Mouse (Mus musculus): ENCODE data around the gene Slc25a28.
A peak's percentile ranks its signal among the peaks of the same experiment; 100 is the strongest.

Gene Slc25a28

DNA sequence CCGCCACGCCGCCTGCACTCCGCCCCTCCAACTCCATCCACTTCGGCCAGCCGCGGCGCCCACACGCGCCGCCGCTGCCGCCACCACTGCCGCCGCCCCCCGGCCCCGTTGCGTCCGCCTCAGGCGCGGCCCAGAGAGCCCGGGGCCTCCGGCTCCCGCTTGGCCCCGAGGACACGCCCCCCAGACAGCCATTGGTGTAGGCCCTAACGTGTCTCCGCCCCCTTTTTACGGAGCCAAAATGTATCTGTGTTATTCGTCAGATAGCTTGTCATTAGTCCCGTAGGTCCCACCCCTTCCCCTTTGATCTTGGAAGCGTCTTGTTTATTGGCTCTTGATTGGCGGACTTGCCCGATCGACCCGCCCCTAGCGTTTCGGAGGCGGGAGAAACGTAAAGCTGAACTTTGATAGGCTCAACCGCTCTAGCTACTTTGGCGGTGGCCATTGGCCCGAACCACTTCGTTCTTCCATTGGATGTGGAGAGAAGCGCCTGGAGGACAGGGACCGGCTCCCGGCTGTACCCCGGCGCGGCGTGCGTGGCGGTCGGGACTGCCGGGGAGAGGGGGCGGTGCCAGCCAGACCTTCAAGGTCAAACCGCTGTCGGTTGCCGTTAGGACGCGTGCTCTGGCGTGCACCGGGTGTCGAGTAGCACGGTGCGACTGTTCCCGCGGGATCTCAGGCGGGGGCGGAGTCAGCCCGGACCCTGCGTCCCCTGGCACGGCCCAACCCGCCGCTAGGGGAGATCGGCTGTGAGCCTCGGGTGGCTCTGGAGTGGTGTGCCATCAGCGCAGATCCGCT lies at the start of gene Slc25a28:
TSS of gene Slc25a28 (minus strand) at position 152 of the 795 bp plus-strand sequence.
- peak; percentile 90 to 97 for DNase-seq (ENCODE audit: low spot score in 2 of 2)

DNA sequence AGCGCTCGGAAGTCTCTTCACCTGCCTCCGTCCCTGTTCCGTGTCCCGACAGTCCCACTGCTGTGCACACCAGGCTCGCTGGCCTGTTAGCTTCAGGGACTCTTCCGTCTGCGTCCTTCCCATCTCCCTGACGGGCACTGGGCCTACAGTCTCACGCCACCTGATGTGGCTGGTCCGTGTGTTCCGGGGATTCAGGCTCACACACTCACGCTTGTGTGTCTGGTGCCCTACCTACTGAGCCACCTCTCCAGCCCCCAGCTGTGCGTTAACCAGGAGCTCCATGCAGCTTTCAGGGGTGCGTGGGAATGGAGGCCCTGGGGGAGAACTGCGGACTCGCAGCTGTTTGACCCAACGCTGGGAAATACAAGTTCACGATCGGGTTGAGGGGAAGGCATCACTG lies 49.5 kb upstream of the Slc25a28 start:
- no peak for DNase-seq (ENCODE audit: low spot score in 2 of 2)

DNA sequence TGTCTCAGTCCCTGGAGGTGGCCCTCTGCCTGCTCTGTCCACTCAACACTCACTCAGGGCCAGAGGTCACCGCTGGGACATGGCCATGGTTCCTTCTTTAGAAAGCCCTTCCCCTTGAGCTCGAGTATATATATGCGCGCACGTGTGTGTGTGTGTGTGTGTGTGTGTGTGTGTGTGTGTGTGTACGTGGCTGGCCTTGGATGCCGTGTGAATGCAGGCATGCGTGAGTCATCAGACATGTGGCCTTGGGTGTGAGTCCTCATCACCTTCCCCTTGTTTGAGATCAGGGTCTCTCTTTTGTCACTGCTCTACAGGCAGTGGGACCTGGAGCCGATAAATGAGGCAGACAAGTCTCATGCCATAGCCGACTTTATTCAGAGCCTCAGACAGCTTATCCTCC lies 48.8 kb upstream of the Slc25a28 start:
- no peak for DNase-seq (ENCODE audit: low spot score in 2 of 2)

DNA sequence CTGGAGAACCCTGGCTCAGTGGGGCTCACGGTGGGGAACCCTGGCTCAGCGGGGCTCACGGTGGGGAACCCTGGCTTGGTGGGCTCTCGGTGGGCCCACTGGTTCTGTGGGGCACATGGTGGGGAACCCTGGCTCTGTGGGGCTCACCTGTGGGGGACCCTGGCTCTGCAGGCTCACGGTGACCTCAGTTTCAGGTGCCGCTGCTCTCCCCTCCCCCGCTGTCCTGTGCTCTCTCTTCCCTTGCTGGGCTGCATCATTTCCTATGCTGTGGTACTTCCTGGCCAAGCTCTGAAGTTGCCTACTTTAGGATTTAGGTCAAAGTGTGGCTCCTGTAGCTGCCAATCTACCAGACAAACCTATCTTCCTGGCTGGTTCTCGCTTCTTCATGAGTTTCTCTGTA lies 48.2 kb upstream of the Slc25a28 start:
- no peak for DNase-seq (ENCODE audit: low spot score in 2 of 2)

DNA sequence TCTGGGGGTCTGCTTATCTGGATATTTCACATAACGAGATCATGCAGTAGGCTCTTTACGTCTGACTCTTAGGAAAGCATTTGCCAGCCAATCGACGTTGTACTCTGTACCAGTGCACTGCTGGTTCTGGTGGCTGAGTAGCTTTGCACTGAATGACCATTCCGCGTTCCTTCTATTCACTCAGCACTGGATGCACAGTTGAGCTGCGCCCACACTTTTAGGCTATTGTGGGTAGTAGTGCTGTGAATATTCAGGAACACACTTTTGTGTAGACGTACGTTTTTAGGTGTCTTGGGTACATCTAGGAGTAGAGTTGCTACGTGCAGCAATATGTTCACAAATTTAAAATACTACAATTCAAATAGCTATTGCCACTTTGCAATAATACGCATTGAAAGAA lies 45.4 kb upstream of the Slc25a28 start:
- no peak for DNase-seq (ENCODE audit: low spot score in 2 of 2)

DNA sequence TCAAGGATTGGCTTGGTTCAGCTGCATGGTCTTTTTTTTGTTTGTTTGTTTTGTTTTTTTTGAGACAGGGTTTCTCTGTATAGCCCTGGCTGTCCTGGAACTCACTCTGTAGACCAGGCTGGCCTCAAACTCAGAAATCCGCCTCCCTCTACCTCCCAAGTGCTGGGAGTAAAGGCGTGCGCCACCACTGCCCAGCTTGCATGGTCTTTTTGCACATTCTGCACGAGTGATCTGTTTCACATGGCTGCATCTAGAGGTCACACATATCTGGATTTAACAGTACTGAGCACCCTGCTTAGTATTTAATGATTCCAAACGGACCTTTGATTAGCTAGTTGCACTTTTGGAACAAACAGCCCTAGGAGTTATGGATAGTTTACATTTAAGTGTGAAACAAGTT lies 37.3 kb upstream of the Slc25a28 start:
- DNase-seq (ENCODE audit: low spot score in 2 of 2): no peak

DNA sequence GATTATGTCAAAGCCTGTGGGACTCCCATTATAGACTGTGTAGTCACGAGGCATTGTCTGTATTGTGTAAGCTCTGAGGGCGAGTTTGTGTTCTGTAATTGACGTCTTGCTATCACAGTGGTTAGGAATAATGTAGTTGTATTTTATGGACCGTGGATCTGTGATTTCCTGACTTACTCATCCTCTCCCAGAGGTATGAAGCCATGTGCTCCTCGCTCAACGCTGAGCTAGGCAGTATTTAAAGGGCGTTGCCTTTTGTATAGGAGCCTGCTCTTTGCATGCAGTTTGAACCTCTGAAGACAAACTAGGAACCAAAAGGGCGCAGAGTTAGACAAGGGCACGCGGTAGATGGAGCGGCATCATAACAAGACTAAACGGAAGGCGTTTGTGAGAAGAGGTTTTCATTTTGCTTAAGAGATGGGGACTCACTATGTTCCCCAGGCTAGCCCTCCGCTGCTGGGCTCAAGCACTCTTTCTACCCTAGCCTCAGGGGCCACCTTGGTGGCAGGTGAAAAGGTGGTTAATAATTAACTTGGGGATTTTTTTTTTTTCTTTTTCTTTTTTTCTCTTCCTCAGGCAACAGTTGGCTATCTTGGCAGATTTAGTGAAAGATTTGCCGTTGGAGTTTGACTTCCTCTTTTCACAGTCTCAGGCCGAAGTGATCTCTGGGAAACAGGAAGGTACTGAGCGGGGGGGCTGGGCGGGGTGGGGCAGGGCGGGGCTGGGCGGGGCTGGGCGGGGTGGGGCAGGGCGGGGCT lies 36.7 kb upstream of the Slc25a28 start:
- no peak for DNase-seq (ENCODE audit: low spot score in 2 of 2)

DNA sequence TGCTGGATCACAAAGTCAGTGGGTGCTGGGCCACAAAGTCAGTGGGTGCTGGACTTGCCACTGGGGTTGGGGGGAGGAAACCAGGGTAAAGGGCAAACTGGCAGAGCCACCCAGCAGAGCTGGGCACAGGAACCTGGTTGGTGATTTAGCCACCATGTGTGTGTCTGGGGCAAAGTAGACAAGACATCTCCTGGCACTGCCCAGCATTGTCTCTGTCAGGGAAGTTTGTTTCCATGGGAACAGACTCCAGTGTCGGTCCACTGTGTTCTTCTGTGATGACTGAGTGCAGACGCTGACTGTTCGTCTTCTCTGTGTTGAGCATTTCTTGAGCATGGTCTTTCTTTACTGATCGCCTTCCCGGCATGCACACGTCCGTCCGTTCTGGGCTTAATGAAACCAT lies 34.6 kb upstream of the Slc25a28 start:
- no peak for DNase-seq (ENCODE audit: low spot score in 2 of 2)

DNA sequence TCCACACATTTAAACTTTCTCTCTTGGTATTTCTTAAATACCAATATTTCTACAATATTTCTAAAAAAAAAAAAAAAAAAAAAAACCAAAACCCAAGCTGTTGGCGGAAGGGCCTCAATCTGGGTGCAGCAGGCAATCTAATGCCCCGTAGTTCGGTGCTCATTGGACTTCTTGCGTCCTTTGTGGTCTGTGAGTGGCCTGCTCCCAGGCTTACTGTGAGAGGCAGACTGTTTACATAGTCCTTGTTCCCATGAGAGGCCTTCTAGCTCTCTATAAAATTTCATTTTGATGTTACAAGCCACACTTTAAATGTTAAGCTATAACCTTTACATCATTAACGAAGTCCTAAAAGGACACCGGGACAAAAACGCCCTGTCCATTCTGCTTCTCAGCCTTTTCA lies 33.5 kb upstream of the Slc25a28 start:
- DNase-seq (ENCODE audit: low spot score in 2 of 2): no peak

DNA sequence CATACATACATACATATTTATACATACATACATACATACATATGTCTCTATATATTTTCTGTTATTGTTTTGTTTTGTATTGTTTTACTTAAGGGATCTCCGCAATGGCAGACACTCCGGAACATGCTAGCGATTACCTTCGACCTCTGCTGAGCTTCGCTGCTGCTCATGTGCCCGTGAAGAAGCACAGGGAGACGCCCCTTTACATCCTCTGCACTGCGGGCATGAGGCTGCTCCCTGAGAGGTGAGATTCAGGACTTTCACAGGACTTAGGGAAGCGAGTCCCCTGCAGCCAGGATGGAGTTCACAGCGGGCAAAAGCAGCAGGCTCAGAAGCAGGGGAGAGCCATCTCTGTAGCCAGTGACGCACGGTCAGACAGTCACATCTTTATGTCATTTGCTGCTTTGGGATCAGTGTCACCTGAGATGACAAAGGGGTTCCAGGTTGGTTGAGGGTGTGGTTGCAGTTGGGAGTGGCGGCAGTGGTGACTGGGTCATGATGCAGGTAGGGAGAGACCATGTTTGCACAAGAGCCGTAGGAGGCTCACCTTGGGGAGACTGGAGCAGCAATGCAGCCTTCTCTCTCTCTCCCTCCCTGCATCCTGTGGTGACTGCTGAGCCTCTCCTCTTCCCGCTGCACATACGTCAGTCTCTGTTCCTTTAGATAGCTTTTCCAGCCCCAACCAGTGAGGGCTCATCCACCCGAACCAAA lies 30.3 kb upstream of the Slc25a28 start:
- DNase-seq (ENCODE audit: low spot score in 2 of 2): no peak

DNA sequence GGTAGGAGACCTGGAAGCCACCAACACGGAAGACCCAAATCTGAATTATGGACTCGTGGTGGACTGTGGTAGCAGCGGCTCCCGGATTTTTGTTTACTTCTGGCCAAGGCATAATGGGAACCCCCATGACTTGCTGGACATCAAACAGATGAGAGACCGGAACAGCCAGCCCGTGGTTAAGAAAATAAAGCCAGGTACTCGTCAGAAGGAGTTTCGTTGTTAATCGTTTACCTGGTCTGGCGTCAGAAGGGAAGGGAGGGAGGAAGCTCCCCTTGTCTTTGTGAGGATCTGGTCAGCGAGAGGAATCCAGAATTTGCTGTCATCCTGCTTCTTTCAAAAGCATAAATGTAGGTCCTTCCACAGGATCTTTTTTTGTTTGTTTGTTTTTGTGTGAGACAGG lies 29.5 kb upstream of the Slc25a28 start:
- no peak for DNase-seq (ENCODE audit: low spot score in 2 of 2)

DNA sequence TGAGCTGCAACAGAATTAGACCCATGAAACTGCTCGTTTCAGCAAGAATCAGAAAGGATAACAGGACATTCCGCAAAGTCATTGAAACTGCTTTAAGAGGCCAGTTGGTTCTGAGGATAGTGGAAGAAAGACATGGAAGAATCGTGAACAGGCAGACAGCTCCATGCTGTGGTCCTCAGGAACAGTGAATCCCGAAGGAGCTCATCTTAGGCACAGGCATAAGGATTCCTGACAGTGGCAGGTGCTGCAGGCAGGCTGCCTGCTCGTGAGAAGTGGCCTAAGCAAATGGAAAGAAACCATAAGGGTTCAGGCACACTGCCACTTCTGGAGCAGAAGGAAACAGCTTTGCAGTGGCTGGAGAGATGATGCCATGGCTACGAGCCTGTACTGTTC lies 25.1 kb upstream of the Slc25a28 start:
- DNase-seq (ENCODE audit: low spot score in 2 of 2): no peak

DNA sequence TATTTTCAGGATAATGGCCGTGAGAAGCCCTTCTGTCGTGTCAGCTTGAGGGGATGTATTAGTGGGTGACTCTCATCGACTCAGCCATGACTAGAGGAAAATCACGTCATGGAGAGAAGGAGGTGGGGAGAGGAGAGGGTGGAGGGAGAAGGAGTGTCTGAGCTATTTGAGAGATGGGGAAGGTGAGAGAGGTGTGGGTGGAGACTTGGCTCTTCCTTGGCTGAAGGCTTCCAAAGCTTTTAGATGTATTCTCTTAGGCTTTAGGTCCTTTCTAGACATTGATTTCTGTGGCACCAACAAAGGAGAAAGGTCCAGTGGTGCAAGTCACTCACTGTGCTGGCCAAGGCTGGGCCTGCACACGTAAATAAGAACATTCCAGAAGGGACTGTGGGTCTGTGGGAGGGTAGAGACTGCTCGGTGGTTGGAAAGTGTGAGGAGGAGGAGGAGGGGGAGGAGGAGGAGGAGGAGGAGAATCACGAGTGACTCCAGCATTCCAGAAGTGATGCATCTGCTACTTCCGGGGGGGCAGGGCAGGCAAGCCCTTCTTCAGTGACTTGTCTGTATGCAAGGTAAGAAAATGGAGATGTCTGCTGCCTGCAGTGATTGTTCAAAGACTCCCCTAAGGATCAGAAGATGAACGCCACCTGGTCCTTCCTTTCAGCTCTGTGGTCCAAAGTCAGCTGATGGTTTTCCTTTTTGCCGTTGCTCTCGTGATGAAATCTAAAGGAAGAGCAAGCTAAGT lies 24.5 kb upstream of the Slc25a28 start:
- DNase-seq (ENCODE audit: low spot score in 2 of 2): no peak

DNA sequence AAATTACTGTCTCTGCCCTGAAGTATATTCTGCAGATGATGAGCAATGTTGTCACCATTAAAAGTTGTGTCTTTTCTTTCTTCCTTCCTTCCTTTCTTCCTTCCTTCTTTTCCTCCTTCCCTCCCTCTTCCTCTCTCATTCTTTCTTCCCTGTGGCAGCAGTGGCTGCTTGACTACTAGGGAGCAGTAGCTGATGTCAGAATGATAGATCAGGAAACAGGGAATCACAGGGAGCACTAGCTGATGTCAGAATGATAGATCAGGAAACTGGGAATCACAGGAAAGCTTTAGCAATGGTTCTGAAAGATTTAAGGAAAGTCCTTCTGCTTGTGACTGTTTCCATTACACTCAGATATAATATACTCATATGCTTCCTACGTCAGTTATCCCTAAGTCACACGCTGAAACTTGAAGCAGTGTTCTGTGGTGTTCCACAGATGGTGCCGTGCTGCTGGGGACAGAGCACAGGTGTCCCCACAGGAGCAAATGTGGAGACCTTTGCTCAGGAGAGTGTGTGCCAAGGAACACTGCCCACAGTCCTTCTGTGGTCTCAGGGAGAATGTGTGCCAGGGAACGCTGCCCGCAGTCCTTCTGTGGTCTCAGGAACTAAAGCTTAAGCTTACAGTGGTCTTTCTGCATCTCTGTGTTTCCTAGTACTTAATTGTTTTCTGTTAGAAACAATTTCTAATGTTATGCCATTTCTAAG lies 23.1 kb upstream of the Slc25a28 start:
- DNase-seq (ENCODE audit: low spot score in 2 of 2): no peak

DNA sequence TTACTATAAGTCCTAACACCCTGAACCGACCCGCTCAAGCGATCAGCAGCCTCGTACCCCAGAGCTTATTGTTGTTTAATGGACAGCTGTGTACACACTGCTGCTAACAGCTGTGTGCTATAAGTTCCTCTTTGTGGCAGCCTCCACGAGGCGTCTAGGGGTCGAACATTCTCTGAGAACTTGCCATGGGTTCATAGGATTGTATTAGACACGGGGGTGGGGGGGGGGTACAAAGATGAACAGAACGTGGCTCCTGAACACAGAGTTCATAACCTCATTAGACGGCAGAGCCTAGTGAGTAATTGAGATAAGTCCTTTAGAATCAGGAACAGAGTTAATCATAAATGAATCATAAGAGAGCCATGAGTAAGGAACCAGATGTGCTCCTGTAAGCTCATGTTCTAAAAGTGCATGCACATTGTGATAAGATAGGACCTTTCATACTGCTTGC lies 20.9 kb upstream of the Slc25a28 start:
- no peak for DNase-seq (ENCODE audit: low spot score in 2 of 2)

DNA sequence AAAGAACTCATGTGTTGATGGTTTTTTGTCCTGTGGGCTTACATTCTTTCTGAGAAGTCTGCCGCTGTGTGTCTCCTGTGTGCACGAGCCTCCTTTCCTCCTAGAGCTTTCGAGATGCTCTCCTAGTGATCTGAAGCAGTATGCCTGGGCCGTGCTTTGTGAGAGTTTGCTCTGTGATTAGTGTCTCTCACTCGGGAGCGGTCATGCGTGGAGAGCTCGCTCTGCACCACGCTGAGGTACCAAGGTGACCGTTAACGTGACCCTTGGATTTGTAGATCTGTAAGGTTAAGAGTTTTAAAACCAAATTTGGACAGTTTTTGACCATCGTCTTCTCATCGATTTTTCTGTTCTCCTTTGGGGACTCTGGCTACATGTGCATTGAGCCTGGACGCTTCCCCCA lies 18.1 kb upstream of the Slc25a28 start:
- DNase-seq (ENCODE audit: low spot score in 2 of 2): no peak

DNA sequence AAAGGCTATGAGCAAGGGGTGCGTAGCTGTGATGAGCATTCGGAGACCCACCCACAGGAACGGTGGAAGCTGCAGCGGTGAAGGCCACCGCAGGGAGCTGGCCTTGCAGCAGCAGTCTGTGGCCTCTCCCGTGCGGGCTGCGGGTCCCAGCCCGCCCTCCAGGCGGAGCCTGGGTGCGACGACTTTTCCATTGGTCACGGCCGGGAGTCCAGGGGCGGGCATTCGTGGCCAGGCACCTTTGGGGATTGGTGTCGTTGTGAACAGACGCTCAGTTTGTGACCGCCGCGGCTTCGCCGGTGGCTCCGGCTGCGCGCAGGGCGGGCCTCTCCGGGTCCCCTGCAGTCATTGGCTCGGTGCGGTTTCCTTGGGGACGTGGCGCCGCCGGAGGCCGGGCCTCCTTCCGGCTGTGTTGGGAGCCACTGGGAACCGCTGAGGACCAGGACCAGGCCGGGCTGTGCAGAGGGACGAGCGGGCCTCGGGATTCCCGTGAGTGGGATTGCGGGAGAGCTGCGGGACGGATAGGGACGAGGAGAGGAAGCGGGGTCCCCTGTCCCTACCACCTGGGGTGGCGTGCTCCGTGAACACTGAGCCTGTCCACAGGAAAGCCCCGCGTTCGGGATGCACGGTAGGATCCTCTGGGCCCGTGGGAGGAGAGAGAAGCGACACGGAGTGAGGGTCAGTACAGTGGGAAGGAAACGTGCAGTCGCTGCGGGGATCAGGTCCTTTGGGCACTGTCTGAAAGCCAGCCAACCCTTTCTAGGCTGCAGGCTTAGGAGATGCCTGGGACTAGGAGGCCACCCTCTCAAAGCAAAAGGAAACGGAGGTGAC lies 15.0 kb upstream of the Slc25a28 start, which contains the start of gene Entpd7:
TSS of gene Entpd7 (plus strand) at position 254 of the 828 bp plus-strand sequence.
- peak; percentile 84 to 89 for DNase-seq (ENCODE audit: low spot score in 2 of 2)

DNA sequence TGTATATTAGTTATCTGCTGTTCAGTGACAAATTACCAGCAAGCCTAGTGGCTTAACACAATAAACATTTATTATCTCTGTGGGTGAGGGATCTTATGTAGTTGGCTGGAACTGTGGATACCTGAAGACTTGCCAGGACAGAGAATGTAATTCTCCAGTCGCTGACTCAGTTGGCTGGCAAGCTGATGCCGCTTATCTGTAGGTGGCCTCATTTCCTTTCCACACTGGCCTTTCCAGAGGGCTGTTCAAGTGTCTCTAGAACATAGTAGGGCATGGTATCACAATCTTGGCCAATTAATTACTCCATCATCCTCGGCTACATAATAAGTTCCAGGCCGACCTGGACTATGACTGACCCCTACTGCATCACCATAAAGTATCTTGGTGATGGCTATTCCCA lies 6.9 kb upstream of the Slc25a28 start:
- DNase-seq (ENCODE audit: low spot score in 2 of 2): no peak

DNA sequence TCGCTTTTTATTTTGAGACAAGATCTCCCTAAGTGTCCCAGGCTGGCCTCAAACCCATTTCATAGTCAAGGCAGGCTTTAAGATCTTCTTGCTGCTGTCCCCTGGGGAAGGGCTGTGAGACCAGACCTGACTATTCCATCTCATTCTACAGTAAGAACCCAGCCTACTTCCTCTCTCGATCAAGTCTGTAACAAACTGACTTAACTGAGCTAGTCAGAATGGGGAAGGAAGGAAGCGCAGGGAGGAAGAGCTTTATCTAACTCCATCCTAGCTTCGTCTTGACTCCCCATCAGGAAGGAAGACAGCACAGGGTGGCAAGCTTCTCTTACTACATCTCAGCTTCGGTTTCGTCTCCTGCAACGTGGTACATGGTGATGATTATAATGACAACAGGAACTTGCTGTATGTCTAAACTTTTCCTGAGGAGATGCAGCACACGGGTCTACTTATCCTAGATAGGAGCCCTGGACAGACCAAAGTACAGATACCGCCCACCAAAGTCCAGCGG lies 4.8 kb upstream of the Slc25a28 start:
- no peak for DNase-seq (ENCODE audit: low spot score in 2 of 2)

DNA sequence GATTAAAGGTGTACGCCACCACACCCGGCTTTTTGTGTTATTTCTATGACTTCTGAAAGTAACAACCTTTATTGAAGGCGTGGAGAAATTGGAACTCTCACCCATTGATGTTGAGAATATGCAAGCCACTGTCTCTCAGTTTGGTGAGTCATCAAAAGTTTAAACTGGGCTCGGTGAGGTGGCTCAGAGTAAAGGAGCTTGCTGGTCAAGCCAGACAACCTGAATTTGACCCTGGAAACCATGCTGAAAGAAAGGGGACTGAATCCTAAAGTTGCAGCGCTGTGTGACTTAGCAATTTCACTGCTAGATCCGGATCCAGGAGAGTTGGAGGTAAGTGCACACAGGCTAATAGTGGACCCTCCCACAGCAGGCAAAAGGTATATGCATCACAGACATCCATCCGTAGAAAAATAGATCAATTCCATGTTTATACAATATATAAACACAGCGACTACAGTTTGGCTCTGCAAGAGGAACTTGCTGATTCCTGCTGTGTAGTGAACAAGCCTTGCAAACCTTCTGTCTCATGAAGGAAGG lies 3.9 kb upstream of the Slc25a28 start:
- no peak for DNase-seq (ENCODE audit: low spot score in 2 of 2)
